Comparison of ENCODE assay signal across 9 mouse cellular contexts in genomic region chr8:13705668-13706067, GRCm38 (mm10). TPM values are rescaled to one million over a fixed set of nuclear protein-coding genes. Genes with fewer than 3 reads are reported as not detected.
DNase-seq lines count a peak whose midpoint lies in the region; ATAC-seq and TF ChIP-seq lines count a peak whose summit lies in the region.
"Had no signal": no experiment of that assay in that cellular context is flagged by ENCODE, and none has a peak within 500 bp of the region (broad histone marks: within the 10 kb centered on the region; RNA-seq: fewer than 3 reads in every experiment).

Gene Cfap97d2 (plus strand): TSS chr8:13705889.

- no peaks in the 10 kb centered on the region for H3K27me3 ChIP-seq in forebrain, embryonic 12.5 days
- H3K27me3 ChIP-seq in hindbrain, postnatal 0 days (ENCODE audit: insufficient read depth, low read length) = no peaks in the 10 kb centered on the region
- H3K27me3 ChIP-seq in lung, embryonic 16.5 days (ENCODE audit: control insufficient read depth, insufficient read depth, low read depth, low read length) = no peaks in the 10 kb centered on the region
- H3K27me3 ChIP-seq: limb, embryonic 15.5 days had no signal

- H3K9ac ChIP-seq in forebrain, embryonic 12.5 days = 0 out of 2 replicates have a peak within 1 kb of the TSS, but pooled peaks have one; percentile 29
- no peak within 1 kb of the TSS for H3K9ac ChIP-seq in hindbrain, postnatal 0 days (replicated peaks; ENCODE audit: low read length)
- no peak within 1 kb of the TSS for H3K9ac ChIP-seq in lung, embryonic 16.5 days (ENCODE audit: low read length)
- H3K9ac ChIP-seq: limb, embryonic 15.5 days had no signal

- H3K36me3 ChIP-seq in forebrain, embryonic 12.5 days (replicated peaks) = no peaks in the 10 kb centered on the region
- no peaks in the 10 kb centered on the region for H3K36me3 ChIP-seq in hindbrain, postnatal 0 days (ENCODE audit: insufficient read depth, low read length)
- H3K36me3 ChIP-seq in lung, embryonic 16.5 days (ENCODE audit: control insufficient read depth, insufficient read depth, low read length) = no peaks in the 10 kb centered on the region
- H3K36me3 ChIP-seq: limb, embryonic 15.5 days had no signal

- ATAC-seq in activated CD4-positive, CD25-positive, alpha-beta regulatory T cell, adult 4 months = peak; percentile 72
- peak; percentile 100 for ATAC-seq in forebrain, embryonic 12.5 days (ENCODE audit: low FRiP score)
- ATAC-seq in hindbrain, postnatal 0 days = peak; percentile 99
- ATAC-seq in lung, embryonic 16.5 days (ENCODE audit: low read depth) = peak; percentile 72

- peak within 1 kb of the TSS; percentile 23 for H3K4me3 ChIP-seq in forebrain, embryonic 12.5 days (replicated peaks)
- H3K4me3 ChIP-seq in hindbrain, postnatal 0 days (ENCODE audit: low read length) = no peak within 1 kb of the TSS
- no peak within 1 kb of the TSS for H3K4me3 ChIP-seq in lung, embryonic 16.5 days (ENCODE audit: low read length)
- H3K4me3 ChIP-seq: limb, embryonic 15.5 days had no signal

- H3K27ac ChIP-seq in forebrain, embryonic 12.5 days = peak within 1 kb of the TSS; percentile 79
- peak within 1 kb of the TSS; percentile 57 for H3K27ac ChIP-seq in hindbrain, postnatal 0 days
- no peak within 1 kb of the TSS for H3K27ac ChIP-seq in lung, embryonic 16.5 days (ENCODE audit: low read length)
- H3K27ac ChIP-seq: limb, embryonic 15.5 days had no signal

- peaks cover 12% of the 10 kb centered on the region for H3K4me1 ChIP-seq in forebrain, embryonic 12.5 days
- H3K4me1 ChIP-seq in hindbrain, postnatal 0 days (ENCODE audit: insufficient read depth, low read length) = peaks cover 12% of the 10 kb centered on the region
- H3K4me1 ChIP-seq in lung, embryonic 16.5 days (replicated peaks; ENCODE audit: control insufficient read depth, insufficient read depth, low read length) = peaks cover 20% of the 10 kb centered on the region

- no peak for TF ChIP-seq CTCF in hindbrain, postnatal 0 days (IDR thresholded peaks at IDR 0.05; ENCODE audit: low read depth)

- WGBS in forebrain, embryonic 12.5 days = 3% methylated on average over 5 of the region's 5 CpGs
- 7% methylated on average over 5 of the region's 5 CpGs for WGBS in hindbrain, postnatal 0 days
- 10% methylated on average over 5 of the region's 5 CpGs for WGBS in lung, embryonic 16.5 days

- DNase-seq in kidney, postnatal 25 days = peak; percentile 21 to 55
- no peak for DNase-seq in kidney, postnatal 14 days
- DNase-seq in hindbrain, postnatal 0 days (ENCODE audit: low spot score) = peak; percentile 93
- peak; percentile 30 for DNase-seq in retina, adult 2 months (ENCODE audit: low read depth, low spot score)
- no peak for DNase-seq in c-Kit-positive CD71-positive TER-119-positive erythroid progenitor cells, embryonic 14.5 days (ENCODE audit: low spot score)

- H3K9me3 ChIP-seq in forebrain, embryonic 12.5 days = no peaks in the 10 kb centered on the region
- no peaks in the 10 kb centered on the region for H3K9me3 ChIP-seq in hindbrain, postnatal 0 days (ENCODE audit: low read length)
- no peaks in the 10 kb centered on the region for H3K9me3 ChIP-seq in lung, embryonic 16.5 days (ENCODE audit: control insufficient read depth, low read length)
- H3K9me3 ChIP-seq: limb, embryonic 15.5 days had no signal

- peak within 1 kb of the TSS; percentile 45 for H3K4me2 ChIP-seq in forebrain, embryonic 12.5 days
- H3K4me2 ChIP-seq in hindbrain, postnatal 0 days (ENCODE audit: low read depth, low read length) = peak within 1 kb of the TSS; percentile 33
- H3K4me2 ChIP-seq in lung, embryonic 16.5 days (ENCODE audit: low read depth, low read length) = no peak within 1 kb of the TSS
- H3K4me2 ChIP-seq: limb, embryonic 15.5 days had no signal

RNA-seq across cellular contexts. Expression of gene Cfap97d2, which starts in this region (rescaled TPM):
- polyA plus RNA-seq in activated CD4-positive, CD25-positive, alpha-beta regulatory T cell, adult 4 months (2017; shearing (Covaris generic)) = not detected
- polyA plus RNA-seq in forebrain, embryonic 12.5 days (2016; fragmentation: Nextera tagmentation; extraction: Ambion mirVana) = 2.1 and 2.5 TPM in 2 replicates
- total RNA-seq in hindbrain, postnatal 0 days (2014; rRNA removed) = 0.54 and 0.84 TPM in 2 replicates
- 1.8 TPM in 2 replicates for polyA plus RNA-seq in hindbrain, postnatal 0 days (2015; fragmentation: Nextera tagmentation; extraction: Ambion mirVana)
- 0.29 and 1.0 TPM in 2 replicates for polyA plus RNA-seq in lung, embryonic 16.5 days (2015; fragmentation: Nextera tagmentation; extraction: Ambion mirVana)
- polyA plus RNA-seq: limb, embryonic 15.5 days had no signal

Comparison
In these comparisons a context has a peak if more than half of its experiments do, and no peak if none do; other contexts are left out.
1. DNase-seq: peak in kidney, postnatal 25 days (2 of 2), hindbrain, postnatal 0 days (single experiment) and retina, adult 2 months (single experiment); none in kidney, postnatal 14 days (single experiment) and c-Kit-positive CD71-positive TER-119-positive erythroid progenitor cells, embryonic 14.5 days (single experiment).
2. Peak in ATAC-seq in activated CD4-positive, CD25-positive, alpha-beta regulatory T cell, adult 4 months; RNA of the gene not detected or under 1 TPM.
3. Peak in every context shown above with its lines, with median percentiles within 50 percentile points of each other: ATAC-seq.